Mouse (Mus musculus): Measurements from ENCODE around the gene Ralgps2.

GRCm38 (mm10) chr1:156905660-156906059, 33.8 kb downstream of the Ralgps2 start:
- TF ChIP-seq USF1 (IDR thresholded peaks at IDR 0.05; ENCODE audit: low read depth, low read length) = no peak
- no peak for TF ChIP-seq CTCF (IDR thresholded peaks at IDR 0.05 in 2 of 3, conservative IDR thresholded peaks at IDR 0.05 in 1 of 3; ENCODE audit: control insufficient read depth in 1 of 3, insufficient read depth in 1 of 3, low read depth in 2 of 3, low read length in 3 of 3, poor library complexity in 1 of 3, severe bottlenecking in 1 of 3)
- TF ChIP-seq MEF2A (IDR thresholded peaks at IDR 0.05; ENCODE audit: extremely low read depth, insufficient replicate concordance, low read depth, low read length, poor library complexity, severe bottlenecking) = no peak
- TF ChIP-seq HCFC1 (IDR thresholded peaks at IDR 0.05; ENCODE audit: low read depth, low read length) = no peak
